Mouse (Mus musculus) lung, embryonic 15.5 days (tissue): Measurements from ENCODE around the gene Sorcs3. TPM values are rescaled to one million over a fixed set of nuclear protein-coding genes. Genes with fewer than 3 reads are reported as not detected.

Source experiments
- ATAC-seq: fragments of 200-750 bp; cut with Nextera tagmentation; 2 replicates; pipeline ENCODE4 v1.8.0; 2017; ENCODE audit warnings: moderate number of reproducible peaks, borderline replicate concordance; ENCODE audit not compliant: low FRiP score, low TSS enrichment; ENCODE audit errors: extremely low read depth
- H3K27ac ChIP-seq: fragments of 300-500 bp; sonication (generic); 2 replicates; pipeline ENCODE4 v1.5.1; 2015; ENCODE audit warnings: moderate library complexity, mild to moderate bottlenecking, inconsistent platforms
- H3K27me3 ChIP-seq: fragments of 300-500 bp; sonication (generic); 2 replicates; pipeline ENCODE4 v1.6.1; 2015; ENCODE audit warnings: inconsistent platforms
- H3K36me3 ChIP-seq: fragments of 300-500 bp; sonication (generic); 2 replicates; pipeline ENCODE4 v1.6.1; 2015; ENCODE audit warnings: inconsistent platforms
- H3K4me1 ChIP-seq: fragments of 300-500 bp; sonication (generic); 2 replicates; pipeline ENCODE4 v1.6.1; 2015; ENCODE audit warnings: inconsistent platforms
- H3K4me2 ChIP-seq: fragments of 300-500 bp; sonication (generic); 2 replicates; pipeline ENCODE4 v1.6.1; 2015; ENCODE audit warnings: inconsistent platforms, mild to moderate bottlenecking, moderate library complexity
- H3K4me3 ChIP-seq: fragments of 300-500 bp; sonication (generic); 2 replicates; pipeline ENCODE4 v1.5.1; 2015; ENCODE audit warnings: mild to moderate bottlenecking, inconsistent platforms
- H3K9ac ChIP-seq: fragments of 300-500 bp; sonication (generic); 2 replicates; pipeline ENCODE4 v1.6.1; 2015; ENCODE audit warnings: inconsistent platforms
- H3K9me3 ChIP-seq: fragments of 300-500 bp; sonication (generic); 2 replicates; pipeline ENCODE4 v1.6.1; 2016; ENCODE audit warnings: inconsistent platforms
- WGBS: fragments of 180-500 bp; shearing (Covaris S2); methylation state at CpG from one replicate; pipeline ENCODE4 v1.1.7; 2015; 5-methylcytosine and 5-hydroxymethylcytosine counted together
- polyA plus RNA-seq: library from polyadenylated mRNA; unstranded; fragments of >200 nt; fragmentation: Nextera tagmentation; extraction: Ambion mirVana; gene quantifications from 2 replicates; pipeline ENCODE4 v1.2.1, GENCODE M21; 2015

Gene Sorcs3
- polyA plus RNA-seq, 1 experiment from 2014 or later, result 0.25 TPM

DNA sequence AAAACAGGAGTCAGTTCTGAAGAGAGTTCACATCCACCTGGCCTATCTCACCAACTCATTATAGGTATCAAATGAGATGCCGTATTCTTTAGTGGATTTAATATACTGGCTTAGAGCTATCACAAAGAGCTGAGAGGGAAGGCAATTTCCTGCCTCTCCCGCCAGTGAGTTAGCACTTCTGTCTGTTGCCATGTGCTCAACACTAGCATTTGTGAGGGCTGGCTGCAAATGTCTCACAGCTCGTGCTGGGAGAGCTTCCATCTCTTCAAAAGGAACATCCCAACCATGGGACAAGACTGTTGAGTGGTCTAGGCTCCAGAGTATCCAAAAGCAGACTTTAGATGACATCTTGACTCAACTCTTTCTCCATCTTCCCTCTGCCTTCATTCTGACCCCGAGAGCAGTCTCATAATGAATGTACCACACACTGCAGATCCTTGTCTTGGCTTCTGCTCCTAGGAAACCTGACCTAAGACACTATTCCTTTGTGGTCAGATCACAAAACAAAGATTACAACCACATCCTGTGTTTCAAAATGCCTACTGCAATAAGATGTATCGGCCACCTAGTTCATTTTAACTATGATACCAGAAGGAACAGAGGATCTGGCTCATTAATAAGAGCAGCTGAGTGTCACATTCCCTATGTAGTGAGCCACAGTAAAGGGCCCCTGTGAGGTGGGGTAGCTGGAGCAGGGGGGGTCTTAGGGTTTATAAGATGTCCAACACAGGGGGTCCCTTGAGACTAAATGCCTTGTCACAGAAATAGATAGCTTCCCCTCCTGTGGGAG is 614.9 kb downstream of the Sorcs3 start:
- WGBS, result 63% methylated on average over 5 of the region's 5 CpGs
- H3K27ac ChIP-seq, result no peak overlapping the region
- ATAC-seq, result no peak

DNA sequence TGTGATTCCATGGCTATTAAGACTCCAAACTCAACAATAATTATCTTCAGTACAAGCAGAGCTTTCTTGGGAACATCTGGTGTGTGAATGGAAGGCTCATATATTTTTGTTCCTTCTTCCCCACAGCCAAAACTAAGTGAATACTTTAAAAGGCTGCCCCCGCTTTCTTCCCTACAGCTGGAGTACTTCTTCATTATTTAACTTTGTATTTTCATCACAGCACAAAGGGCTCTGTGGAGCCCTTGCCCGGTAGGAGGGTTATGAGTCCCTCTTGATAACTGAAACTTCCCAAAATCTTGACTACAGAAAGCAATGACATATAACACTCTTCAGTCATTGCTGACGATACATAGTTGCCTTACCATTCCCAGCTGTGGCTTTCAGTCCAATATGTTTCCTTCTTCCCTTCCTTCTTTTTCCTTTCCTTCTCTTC is 615.5 kb downstream of the Sorcs3 start:
- Histone ChIP-seq H3K4me2 (no peak overlapping the region), H3K27me3 (no peaks in the 10 kb centered on the region), H3K9me3 (no peaks in the 10 kb centered on the region), H3K4me1 (no peaks in the 10 kb centered on the region), H3K4me3 (no peak overlapping the region), H3K9ac (no peak overlapping the region), H3K27ac (no peak overlapping the region), H3K36me3 (no peaks in the 10 kb centered on the region)
- ATAC-seq, result no peak
- 68% methylated on average over 3 of the region's 3 CpGs for WGBS

More for the DNA sequence above, 614.9 kb downstream of the Sorcs3 start:
- no peaks in the 10 kb centered on the region for H3K9me3 ChIP-seq
- no peaks in the 10 kb centered on the region for H3K4me1 ChIP-seq
- H3K9ac ChIP-seq, result no peak overlapping the region
- no peaks in the 10 kb centered on the region for H3K27me3 ChIP-seq
- no peaks in the 10 kb centered on the region for H3K36me3 ChIP-seq
- H3K4me2 ChIP-seq, result no peak overlapping the region
- no peak overlapping the region for H3K4me3 ChIP-seq

DNA sequence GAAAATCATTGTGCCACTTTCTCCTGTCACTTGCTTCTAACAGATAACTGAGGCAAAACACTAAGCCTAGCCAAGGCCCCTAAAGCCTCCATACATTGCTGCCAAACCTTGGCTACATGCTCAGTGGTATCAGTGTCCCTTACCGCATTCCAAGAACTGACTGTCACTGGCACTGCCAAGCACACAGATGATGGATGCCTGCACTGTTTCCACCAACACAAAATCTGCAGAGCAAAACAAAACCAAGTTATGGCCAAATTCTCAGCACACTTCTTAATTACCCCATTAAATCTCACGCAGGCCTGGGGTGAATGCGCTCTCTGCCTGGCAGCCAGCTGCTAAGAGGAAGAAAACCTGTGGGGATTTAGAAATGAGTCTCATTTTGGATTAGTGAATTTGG is 628.5 kb downstream of the Sorcs3 start:
- Histone ChIP-seq H3K9me3 (no peaks in the 10 kb centered on the region), H3K4me3 (no peak overlapping the region), H3K4me1 (no peaks in the 10 kb centered on the region), H3K27me3 (no peaks in the 10 kb centered on the region), H3K4me2 (no peak overlapping the region), H3K9ac (no peak overlapping the region), H3K27ac (no peak overlapping the region), H3K36me3 (no peaks in the 10 kb centered on the region)
- 73% methylated on average over 3 of the region's 3 CpGs for WGBS
- no peak for ATAC-seq

DNA sequence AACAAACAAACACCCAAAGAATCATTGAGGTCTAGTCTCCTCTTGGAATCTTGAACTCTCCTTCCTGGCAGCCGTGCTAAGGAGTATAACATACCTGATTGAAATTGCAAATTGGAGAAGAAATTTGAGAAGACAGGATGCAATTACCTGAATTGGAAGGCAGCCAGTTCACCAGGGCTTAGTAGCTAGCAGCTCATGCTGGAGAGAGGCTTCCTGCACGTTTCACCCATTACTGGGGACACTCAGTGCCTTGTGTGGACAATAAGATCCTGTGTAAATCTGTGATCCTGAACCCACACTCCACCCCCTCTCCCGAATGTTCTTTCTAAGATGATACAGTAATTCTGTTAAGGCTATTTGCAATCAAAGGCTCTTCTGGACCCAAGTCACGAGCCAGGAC is 633.6 kb downstream of the Sorcs3 start:
- ATAC-seq, result no peak
- H3K9ac ChIP-seq, result no peak overlapping the region
- 65% methylated on average over 4 of the region's 4 CpGs for WGBS
- H3K4me3 ChIP-seq, result no peak overlapping the region
- no peaks in the 10 kb centered on the region for H3K4me1 ChIP-seq
- no peaks in the 10 kb centered on the region for H3K9me3 ChIP-seq
- H3K36me3 ChIP-seq, result no peaks in the 10 kb centered on the region
- H3K27ac ChIP-seq, result no peak overlapping the region
- H3K4me2 ChIP-seq, result no peak overlapping the region
- no peaks in the 10 kb centered on the region for H3K27me3 ChIP-seq

DNA sequence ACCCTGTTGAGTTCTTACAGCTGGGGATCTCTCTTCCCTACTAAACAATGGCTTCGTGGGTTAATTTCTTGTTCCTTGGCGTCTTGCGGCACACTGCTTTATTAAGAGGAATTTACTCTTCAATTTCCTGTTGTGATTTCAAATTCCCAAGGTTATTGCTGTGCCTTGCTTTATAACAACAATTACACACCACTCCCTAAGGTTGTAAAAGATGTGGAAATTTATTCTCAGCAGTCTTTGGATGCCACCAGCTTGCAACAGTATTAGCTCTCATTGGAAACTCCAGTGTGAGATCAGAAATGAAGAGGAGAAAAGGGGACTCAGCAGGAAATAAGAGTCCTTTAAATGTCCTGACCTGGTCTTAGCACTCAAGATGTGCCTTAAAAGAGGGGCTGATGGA is 641.9 kb downstream of the Sorcs3 start:
- no peak overlapping the region for H3K4me2 ChIP-seq
- no peaks in the 10 kb centered on the region for H3K4me1 ChIP-seq
- WGBS, result 71% methylated on average over 3 of the region's 3 CpGs
- no peaks in the 10 kb centered on the region for H3K27me3 ChIP-seq
- H3K4me3 ChIP-seq, result no peak overlapping the region
- no peak for ATAC-seq
- H3K9ac ChIP-seq, result no peak overlapping the region
- no peaks in the 10 kb centered on the region for H3K36me3 ChIP-seq
- no peak overlapping the region for H3K27ac ChIP-seq
- H3K9me3 ChIP-seq, result no peaks in the 10 kb centered on the region

DNA sequence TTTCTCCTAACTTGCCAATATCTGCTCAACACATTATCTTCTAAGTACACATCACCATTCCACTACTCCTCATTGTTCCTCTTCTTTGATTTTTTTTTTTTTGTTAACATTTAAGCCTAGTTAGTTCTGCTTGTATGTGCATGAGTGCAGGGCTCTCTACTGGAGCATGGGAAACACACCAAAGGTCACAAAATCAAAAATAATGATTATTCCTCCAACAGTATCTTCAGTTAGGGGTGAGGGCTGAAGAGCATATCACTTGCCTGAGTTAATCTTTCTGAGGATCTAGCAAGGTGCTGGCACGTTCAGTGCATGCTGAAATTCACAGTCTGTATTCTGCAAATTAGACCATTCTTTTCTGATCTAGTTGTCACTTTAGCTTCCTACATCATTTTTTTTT is 644.6 kb downstream of the Sorcs3 start:
- H3K4me1 ChIP-seq, result no peaks in the 10 kb centered on the region
- H3K9ac ChIP-seq, result no peak overlapping the region
- H3K4me2 ChIP-seq, result no peak overlapping the region
- H3K27ac ChIP-seq, result no peak overlapping the region
- no peaks in the 10 kb centered on the region for H3K27me3 ChIP-seq
- 81% methylated on average over 1 of the region's 1 CpGs for WGBS
- no peaks in the 10 kb centered on the region for H3K9me3 ChIP-seq
- no peak for ATAC-seq
- no peaks in the 10 kb centered on the region for H3K36me3 ChIP-seq
- H3K4me3 ChIP-seq, result no peak overlapping the region
